Mouse (Mus musculus): ENCODE results near the gene Lsm4.

The Lsm4 gene

DNA sequence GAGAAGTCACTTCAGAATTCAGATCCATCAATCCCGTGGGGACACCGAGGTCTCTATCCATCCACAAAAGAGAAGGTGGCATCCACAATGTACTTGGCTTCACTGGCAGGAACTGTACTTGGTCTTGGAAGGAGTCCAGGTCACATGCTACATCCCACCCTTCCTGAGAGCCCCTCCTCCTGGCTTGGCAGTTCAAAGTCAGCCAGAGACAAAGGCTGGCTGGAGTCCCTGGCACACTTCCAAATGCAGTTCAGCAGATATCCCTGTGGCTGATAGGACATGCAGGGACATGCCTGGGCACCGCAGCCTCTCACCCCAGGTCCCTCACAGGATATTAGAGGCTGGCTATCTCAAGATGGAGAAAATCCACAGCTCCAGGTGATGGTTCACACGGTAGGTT is 23.7 kb upstream of the Lsm4 start:
- DNase-seq (ENCODE audit: low spot score in 2 of 2) = peak in 1 of 2 experiments; percentile 57

DNA sequence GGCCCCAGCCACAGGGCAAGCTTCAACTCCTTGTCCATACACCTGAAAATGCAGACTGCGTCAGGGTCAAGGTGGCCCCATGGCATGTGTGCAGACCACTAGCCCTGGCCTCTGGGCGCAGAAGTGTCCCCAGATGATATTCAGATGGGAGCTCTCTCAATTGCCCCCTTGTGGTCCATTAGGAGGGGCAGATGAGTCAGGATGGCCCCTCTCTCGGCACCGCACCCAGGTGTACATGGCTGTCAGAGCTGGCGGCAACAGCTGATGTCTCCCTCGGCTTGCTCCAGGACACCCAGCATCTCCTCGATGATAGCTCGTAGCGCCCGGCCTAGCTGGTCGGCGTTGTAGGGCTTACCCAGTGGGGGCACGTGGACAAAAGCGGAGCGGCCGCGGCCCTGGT is 22.7 kb upstream of the Lsm4 start:
- DNase-seq (ENCODE audit: low spot score in 2 of 2) = no peak

DNA sequence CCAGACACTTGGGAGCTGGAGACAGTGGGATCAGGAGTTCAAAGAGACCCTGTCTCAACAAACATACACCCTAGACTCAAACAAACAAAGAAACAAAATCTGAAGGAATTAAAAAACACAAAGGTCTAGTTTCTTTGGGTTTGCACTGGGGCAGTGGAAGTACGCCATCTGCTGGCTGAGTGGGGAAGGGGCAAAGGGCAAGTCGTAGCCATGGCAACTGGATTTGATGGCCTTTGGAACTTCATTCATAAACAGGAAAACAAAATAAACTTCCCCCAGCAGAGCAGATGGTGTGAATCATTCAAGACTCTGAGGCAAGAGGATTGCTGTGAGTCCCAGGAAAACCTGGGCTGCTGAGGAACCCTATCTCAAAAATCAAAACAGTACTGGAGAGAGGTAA is 19.8 kb upstream of the Lsm4 start:
- DNase-seq (ENCODE audit: low spot score in 2 of 2) = peak in 1 of 2 experiments; percentile 75

DNA sequence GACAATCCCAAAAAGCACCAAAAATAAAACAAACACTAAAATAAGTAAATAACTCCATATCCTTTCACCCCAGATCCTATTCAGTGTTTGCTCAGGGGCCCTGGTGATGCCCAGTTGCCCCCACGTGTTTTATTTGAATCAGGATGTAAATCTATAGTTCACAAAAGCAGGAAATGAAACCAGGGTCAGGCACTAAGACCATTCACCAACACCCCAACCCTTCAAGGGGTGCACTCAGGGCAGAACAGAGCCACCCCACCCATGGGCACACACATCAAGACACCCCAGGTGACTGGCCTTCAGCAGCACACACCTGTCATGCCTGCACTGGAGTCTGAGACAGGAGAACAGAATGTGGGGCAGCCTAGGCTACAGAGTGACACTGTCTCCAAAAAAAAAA is 18.9 kb upstream of the Lsm4 start:
- DNase-seq (ENCODE audit: low spot score in 2 of 2) = no peak

DNA sequence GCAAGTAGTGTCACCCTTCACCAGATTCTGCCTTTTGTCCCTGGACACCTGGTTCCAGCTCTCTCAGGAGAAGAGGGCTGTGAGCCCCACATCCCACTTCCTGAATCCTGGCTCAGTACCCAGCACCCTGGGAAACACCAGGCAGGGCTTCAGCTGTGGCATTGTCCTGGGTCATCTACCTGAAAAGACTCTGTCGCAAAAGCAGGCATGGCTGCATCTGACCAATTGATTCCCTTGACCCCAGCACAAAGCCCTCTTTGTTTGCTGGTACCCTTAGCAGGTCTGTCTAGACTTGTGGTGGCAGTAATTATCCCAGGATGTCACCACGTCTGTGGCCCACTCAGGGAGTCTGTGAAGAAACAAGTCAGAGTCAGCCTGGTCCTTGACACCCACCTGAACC is 17.6 kb upstream of the Lsm4 start:
- DNase-seq (ENCODE audit: low spot score in 2 of 2) = no peak

DNA sequence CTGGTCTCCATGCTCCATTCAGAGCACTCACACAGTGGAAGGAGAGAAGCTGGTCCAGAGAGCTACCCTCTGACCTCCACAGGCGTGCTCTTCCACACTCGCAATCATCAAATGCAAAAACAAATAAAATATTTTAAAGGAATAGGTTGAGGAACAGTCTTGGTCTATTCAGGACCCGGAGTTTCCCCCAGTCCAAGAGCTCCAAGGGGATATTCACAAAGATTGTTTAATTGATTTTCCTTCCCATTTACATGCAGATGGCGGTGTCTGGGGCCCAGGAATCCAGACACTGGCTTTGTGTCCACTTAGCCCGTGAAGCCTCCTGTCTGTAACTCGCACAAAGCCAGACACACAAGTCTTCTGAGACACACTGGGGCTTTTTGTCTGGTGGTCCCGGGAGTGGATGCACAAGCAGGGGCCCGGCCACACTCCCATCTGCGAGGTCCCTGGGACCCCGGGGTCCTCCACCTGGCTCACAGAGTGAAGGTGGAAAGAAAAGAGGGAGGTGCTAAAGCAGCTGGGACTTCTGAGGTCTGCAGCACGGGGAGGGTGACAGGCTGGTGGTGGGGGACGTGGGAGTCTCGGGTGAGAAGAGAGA is 16.8 kb upstream of the Lsm4 start:
- no peak for DNase-seq (ENCODE audit: low spot score in 2 of 2)

DNA sequence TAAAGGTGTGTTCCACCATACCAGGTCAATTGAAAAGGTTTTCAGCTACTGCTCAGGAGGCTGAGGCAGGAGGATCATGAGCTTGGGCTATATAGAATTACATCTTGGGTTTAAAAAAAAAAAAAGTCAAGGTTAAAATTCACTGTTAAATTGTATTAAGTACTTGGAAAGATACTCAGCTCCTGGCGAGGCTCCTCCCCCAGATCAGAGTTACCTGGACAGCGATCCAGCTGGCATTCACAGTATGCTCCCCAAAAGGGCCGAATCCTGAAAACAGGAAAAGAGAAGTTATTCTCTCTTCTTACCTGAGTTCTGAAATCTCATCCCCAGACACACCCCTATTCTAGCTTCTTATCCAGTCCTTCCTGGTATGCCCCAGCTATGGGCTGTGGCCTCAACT is 15.8 kb upstream of the Lsm4 start:
- DNase-seq (ENCODE audit: low spot score in 2 of 2) = no peak

DNA sequence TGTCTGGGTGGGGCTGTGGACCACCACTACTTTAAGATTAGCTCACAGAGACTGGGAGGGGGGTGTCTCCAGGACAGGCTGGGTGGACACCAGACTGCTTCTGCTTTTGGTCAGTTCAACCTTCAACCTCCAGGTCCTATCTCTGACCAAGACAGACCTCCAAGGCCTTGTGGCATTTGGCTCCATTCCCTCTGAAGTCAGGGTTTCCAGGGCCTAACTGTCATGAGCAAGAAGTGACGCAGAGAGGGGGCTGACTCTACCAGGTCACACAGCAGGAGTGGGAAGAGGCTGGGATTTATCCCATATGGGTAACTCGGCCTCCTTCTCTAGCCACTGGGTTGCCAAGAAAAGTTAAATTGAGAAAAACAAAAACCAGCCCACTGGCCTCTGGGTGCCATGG is 15.3 kb upstream of the Lsm4 start:
- DNase-seq (ENCODE audit: low spot score in 2 of 2) = no peak

DNA sequence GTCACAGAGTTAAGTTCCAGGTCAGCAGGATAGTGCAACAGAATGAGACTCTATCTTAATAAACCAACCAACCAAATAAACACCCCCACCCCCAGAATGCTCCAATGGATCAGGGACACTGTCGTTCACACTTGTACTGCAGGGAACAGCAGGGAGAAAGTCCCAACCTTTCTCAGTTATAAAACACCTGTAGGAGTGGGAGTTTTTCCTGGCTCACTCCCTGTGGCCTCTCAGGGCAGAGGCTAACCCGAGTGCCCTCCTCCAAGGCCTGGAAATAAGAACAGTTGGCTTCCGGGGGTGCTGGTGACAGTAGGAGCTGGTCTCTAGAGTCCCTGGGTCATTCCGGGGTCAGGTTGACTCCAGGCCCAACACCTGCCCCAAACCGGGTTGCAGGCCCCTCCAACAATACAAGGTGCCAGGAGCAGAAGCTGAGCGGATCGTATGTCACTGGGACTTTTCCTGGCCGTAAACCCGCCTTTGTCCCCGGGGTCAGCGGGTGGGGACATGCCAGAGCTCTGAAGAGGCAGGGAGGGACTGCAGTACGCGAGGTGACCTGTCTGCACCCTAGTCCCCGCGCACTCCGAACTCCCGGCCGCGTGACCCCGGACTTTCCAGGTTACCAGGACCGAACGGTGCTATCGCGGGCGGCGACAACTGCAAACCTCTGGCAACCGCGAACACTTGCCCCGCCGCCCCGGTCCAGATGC is 14.0 kb upstream of the Lsm4 start:
- DNase-seq (ENCODE audit: low spot score in 2 of 2) = no peak

DNA sequence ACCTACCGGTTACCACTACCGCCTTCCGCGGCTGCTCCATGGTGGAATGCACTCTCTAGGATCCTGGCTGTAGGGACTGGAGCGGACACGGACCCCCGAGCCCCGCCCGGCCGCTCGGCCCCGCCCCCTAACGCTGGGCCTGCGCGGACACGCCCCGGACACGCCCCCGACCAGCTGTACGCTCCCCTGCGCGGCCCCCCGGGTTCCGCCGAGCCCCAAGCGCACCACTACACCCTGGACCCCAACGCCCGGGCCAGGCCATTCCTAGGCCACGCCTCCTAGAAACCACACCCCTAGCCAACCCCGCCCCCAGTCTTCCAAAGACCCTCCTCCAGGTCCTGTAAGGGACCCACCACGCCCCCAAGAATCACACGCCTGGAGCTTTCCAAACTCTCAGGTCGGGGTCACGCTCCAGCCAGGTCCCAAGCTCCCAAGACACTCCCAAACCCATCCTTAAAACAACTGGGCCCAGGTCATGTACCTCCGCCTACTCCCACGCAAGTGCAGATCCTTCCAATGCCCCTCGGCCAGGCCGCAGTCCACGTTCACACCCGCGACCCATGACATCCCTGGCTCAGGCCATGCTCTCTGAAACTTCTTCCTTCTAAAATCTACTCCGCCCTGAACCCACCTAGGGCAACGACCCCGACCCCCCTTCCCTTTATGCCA is 13.3 kb upstream of the Lsm4 start:
- peak; percentile 79 to 90 for DNase-seq (ENCODE audit: low spot score in 2 of 2)

DNA sequence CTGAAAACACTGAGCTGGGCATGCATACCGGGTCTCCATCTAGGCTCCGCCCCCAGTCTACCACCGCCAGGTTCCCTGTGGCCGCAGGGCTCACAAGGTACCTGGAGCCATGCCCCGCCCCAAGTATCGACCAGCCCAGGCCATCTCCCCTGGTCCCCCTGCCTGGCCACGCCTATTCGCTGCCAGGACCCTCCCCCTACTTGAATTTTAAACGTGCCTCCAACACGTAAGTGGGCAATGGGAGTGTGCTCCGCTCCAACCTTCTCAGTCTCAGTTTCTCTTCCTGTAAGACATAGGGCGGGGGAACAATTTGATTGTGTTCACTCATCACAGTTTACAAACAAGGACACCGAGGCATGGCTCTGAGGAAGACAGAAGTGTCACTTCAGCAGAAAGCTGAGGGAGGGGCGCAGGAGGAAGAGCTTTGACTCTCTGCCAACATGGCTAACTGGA is 12.7 kb upstream of the Lsm4 start, which contains the start of gene Pgpep1:
Pgpep1 (minus strand) TSS at position 116 of the 453 bp plus-strand sequence.
- DNase-seq (ENCODE audit: low spot score in 2 of 2) = peak in 1 of 2 experiments; percentile 43

DNA sequence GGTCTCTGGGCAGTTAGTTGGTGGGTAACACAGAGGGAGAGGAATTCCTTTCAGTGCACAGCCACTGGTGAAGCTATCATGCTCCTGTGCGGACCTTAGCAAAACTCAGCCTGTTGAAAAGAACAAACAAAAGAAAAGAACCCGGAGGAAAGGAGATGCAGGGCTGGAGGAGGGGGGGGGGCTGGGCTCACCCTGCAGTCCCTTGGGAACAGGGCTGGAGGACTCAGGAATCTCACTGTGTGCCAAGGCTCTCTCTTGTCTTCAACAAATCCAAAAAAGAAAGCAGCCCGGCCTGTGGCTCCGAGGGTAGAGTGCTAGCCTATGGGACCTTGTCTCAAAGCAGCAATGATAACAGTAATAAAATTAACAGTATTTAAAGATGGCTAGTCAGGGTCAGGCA is 9.4 kb upstream of the Lsm4 start:
- no peak for DNase-seq (ENCODE audit: low spot score in 2 of 2)

DNA sequence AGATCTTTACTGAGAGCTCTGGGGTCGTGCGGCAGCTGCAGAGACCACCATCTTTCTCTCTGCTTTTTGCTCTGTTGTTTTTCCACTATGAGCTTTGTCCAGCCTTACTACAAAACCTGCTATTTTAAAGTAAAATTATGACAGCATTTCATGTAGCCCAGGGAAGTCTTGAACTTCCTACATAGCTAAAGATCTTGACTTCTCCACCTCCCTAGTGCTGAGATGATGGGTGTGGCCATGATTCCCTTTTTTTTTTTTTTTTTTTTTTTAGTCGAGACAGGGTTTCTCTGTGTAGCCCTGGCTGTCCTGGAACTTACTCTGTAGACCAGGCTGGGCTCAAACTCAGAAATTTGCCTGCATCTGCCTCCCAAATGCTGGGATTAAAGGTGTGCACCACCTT is 8.4 kb upstream of the Lsm4 start:
- DNase-seq (ENCODE audit: low spot score in 2 of 2) = no peak

DNA sequence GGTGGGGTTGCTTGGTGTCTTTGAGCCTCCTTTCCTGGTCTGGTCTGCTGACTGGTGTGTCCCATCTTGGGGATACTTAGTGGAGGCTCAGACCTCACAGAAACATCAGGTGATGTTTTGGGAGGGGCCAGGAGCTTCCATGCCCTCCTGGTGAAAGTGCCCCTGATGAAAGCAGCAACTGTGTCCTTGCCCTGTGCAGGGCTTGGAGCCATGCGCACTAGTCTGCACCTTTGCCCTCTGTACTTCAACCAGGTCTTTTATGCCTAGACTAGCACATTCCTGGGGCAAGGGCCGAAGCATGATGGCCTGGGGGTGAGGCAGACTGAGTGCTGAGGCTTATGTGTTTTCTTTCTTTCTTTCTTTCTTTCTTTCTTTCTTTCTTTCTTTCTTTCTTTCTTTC is 7.4 kb upstream of the Lsm4 start:
- DNase-seq (ENCODE audit: low spot score in 2 of 2) = no peak

DNA sequence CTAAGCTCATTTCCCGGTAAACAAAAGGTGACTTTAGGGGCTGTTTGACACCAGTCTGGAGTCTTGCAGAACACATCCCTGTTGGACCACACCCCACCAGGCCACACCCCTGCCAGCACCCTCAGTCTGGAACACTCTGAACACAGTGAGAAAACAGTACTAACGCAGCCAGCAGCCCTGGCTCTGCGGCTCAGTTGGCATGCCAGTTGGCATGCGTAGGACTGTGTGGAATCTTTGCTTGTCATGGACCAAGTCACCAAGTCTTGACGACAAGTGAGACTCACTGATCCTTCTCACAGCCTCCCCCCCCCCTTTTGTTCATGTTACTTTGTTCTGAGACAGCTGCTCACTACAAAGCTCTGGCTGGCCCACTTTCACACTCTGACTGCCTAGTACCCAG is 6.0 kb upstream of the Lsm4 start:
- DNase-seq (ENCODE audit: low spot score in 2 of 2) = no peak

DNA sequence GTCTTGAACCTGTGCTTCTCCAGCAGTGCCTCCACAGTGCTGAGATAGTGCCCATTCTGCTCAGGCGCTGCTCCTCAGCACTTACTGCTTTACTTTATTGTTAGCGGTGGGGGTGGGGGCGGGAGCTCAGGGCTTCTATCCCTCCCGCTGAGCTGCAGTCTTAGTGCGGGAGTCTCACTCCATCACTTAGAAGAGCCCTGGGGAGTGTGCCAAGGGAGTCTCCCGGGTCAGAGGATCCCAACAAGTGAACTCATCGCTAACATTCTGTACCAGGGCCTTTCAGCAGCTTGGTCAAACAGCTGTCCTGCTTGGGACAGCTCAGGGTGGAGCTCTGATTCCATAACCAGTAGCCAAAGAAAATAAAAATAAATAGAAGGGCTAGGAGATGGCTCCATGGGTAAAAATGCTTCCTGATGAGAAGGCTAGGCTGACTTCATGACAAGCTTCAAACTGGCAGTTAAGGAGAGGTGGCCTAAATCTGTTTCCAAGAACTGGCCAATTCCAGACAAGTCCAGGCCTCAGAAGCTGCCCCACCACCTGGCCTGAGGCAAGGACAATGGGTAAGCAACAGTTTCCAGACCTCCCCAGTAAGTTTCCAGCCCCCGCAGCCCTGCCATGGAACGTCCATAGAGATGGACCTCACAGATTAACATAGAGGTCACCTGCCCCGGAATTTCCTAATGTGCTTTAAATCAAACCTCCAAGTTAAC is 1.3 kb upstream of the Lsm4 start:
- DNase-seq (ENCODE audit: low spot score in 2 of 2) = no peak

DNA sequence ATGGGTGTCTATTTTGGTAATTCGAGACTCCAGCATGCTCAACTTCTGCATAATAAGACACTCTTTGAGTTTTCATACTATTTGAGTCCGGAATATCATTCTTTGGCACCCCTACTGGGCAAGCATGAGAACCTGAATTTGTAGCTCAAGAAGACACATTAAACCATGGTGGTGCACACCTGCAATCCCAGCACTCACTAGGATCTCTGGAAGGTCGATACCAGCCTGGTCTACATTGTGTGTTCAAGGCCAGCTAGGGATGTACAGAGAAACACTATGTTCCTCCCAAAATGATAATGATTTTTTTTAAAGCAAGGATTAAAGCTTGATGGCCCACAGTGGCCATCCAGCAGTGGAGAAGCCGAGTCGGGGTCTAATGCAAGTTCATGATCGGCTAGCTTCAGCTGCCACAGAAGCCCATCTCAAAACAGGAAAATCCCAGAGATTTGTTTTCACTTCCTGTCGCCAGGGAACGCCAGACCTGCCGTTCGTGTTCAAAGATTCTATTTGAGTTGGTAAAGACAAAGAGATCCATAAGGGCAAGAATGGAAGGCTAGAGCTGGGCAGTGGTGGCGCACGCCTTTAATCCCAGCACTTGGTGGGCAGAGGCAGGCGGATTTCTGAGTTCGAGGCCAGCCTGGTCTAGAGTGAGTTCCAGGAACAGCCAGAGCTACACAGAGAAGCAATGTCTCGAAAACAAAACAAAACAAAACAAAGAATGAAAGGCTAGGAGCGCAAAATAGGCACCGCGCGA is 546 bp upstream of the Lsm4 start:
- no peak for DNase-seq (ENCODE audit: low spot score in 2 of 2)

DNA sequence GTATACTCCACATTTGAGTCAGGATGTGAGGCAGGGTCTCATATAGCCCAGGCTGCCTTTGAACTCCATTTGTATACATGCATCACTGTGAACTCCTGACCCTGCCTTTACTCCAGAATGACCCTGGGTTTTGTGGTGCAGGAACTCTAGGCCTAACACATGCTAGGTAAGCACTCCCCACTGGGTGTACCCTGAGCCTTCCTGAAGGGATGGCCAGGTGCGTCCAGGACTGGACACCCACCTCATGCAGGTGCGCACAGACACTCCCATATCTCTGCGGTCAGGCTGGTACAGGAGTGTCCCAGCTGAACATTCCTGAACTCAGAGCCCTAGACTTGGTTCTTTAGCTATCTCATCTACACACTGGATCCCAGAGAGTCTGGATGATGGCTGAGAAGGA is 1.1 kb downstream of the Lsm4 start:
- DNase-seq (ENCODE audit: low spot score in 2 of 2) = no peak

DNA sequence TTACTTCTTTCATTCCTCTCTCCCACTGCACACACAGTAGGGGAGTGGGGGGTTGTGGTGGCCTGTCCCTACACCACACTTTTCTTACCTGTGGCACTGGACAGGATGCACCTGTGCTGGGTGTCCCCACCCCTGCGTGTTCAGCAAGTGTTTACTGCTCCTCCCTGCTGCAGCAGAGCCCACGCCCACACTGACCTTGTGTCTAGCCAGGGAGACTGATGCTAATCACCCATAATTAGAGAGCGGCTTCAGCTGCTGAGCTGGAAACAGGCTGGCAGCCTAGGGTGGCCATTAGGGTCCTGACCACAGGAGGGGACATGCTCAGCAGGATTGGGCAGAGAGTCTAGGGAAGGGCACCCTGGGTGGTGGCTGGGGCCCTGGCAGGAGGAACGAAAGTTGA is 1.7 kb downstream of the Lsm4 start:
- DNase-seq (ENCODE audit: low spot score in 2 of 2) = peak in 1 of 2 experiments; percentile 44

DNA sequence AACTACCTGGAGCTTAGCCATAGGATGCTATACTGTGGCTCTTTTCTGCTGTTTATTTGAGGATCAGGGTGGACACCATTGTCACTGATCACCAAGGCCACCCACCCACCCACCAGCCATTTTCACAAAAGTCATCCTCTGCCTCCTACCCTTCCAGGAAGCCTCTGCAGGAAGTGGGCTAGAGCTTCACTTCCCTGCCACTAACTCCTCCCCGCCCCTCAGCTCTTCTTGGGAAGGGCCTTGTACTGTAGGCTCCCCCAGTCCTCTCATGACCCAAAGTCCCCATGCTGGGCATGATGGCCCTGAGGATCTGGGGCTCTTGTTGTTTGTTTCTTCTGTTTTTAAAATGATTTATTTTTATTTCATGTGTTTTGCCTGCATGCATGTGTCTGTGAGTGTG is 2.3 kb downstream of the Lsm4 start:
- peak in 1 of 2 experiments; percentile 45 for DNase-seq (ENCODE audit: low spot score in 2 of 2)

DNA sequence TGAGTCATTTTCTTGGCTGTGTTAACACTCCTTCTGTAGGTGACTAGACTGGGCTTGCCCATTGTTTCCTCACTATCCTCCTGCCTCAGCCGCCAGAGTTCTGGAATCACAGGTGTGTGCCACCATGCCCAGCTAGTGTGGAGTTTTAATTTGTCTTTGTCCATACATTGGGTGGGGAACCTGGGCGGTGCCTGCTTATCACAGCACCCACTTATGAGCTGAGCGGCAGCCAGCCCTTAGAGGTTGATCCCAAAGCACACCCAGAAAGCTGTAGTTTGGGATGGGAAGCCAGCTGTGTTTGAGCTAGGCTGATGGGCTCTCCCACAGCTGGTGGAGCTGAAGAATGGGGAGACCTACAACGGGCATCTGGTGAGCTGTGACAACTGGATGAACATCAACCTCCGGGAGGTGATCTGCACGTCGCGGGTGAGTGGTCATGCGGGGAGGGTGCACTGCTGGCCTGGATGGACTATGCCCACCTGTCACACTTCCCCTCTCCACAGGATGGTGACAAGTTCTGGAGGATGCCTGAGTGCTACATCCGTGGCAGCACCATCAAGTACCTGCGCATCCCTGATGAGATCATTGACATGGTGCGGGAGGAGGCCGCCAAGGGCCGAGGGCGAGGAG is 4.5 kb downstream of the Lsm4 start:
- peak in 1 of 2 experiments; percentile 38 for DNase-seq (ENCODE audit: low spot score in 2 of 2)

Data from spleen, postnatal 10 days (tissue).